Mouse (Mus musculus): Measurements from ENCODE around the gene Chad. TPM values are rescaled to one million over a fixed set of nuclear protein-coding genes. Genes with fewer than 3 reads are reported as not detected.

Chad gene
- total RNA-seq, 2 experiments from 2014 or later, result 0.61 to 0.62 TPM

Other genes with a start within 250 kb of the Chad start
- gene Luc7l3, start 243.1 kb upstream of the Chad start, total RNA-seq (2021), result 10 to 100 TPM; 47.8 to 50.4 TPM
- gene Ankrd40, start 237.0 kb upstream of the Chad start, total RNA-seq (2021), result 100 to 1,000 TPM; 178 to 183 TPM
- 1 to 10 TPM; 1.6 to 1.8 TPM for gene Abcc3, start 172.1 kb upstream of the Chad start, total RNA-seq (2021)
- gene Cacna1g, start 90.8 kb upstream of the Chad start, total RNA-seq (2021), result 10 to 100 TPM; 48.7 to 52.8 TPM
- gene Spata20, start 78.9 kb upstream of the Chad start, total RNA-seq (2021), result 1 to 10 TPM in 1 of 2 experiments, under 1 TPM in 1; 0.61 to 1.5 TPM
- gene Epn3, start 65.1 kb upstream of the Chad start, total RNA-seq (2021), result 10 to 100 TPM; 31.3 to 34.3 TPM
- 1 to 10 TPM; 5.9 to 6.3 TPM for gene Mycbpap, start 43.3 kb upstream of the Chad start, total RNA-seq (2021)
- 10 to 100 TPM; 12.3 to 13.0 TPM for gene Rsad1, start 15.8 kb upstream of the Chad start, total RNA-seq (2021)
- 10 to 100 TPM; 29.8 to 30.4 TPM for gene Acsf2, start 36.8 kb downstream of the Chad start, total RNA-seq (2021)
- gene Lrrc59, start 64.7 kb downstream of the Chad start, total RNA-seq (2021), result 10 to 100 TPM; 85.0 to 91.8 TPM
- gene Mrpl27, start 88.7 kb downstream of the Chad start, total RNA-seq (2021), result 10 to 100 TPM; 72.9 to 78.9 TPM
- 1 to 10 TPM; 4.2 to 5.1 TPM for gene Eme1, start 88.9 kb downstream of the Chad start, total RNA-seq (2021)
- 10 to 100 TPM; 17.9 to 20.4 TPM for gene Xylt2, start 112.5 kb downstream of the Chad start, total RNA-seq (2021)
- gene Gm11541, start 139.5 kb downstream of the Chad start, total RNA-seq (2021), result not detected
- gene Cdc34b, start 176.7 kb downstream of the Chad start, total RNA-seq (2021), result 1 to 10 TPM in 1 of 2 experiments, under 1 TPM in 1; 0.97 to 1.4 TPM
- gene Tmem92, start 217.7 kb downstream of the Chad start, total RNA-seq (2021), result not detected

All from heart, postnatal 4 days (tissue).